In genomic region chr11:67500115-67500514, GRCm38 (mm10) we compare ENCODE assay signal across 22 mouse cellular contexts.
"Had no signal": no experiment of that assay in that cellular context is flagged by ENCODE, and none has a peak within 500 bp of the region (broad histone marks: within the 10 kb centered on the region; RNA-seq: fewer than 3 reads in every experiment).

No protein-coding gene starts in this region.

- H3K4me3 ChIP-seq: gastrocnemius, adult 2 months; heart, embryonic 10.5 days; heart, embryonic 12.5 days; hindbrain, embryonic 10.5 days; hindbrain, embryonic 12.5 days; intestine, embryonic 15.5 days; layer of hippocampus, adult 2 months; left cerebral cortex, adult 2 months; limb, embryonic 10.5 days; limb, embryonic 12.5 days had no signal

- DNase-seq: gastrocnemius, adult 2 months; gastrocnemius, postnatal 10 days; gastrocnemius, postnatal 25 days; heart, adult 18-20 months; heart, postnatal 10 days; heart, postnatal 4 days; kidney, adult 18-20 months; kidney, adult 8-10 months; kidney, postnatal 10 days; kidney, postnatal 25 days; kidney, postnatal 4 days; liver had no signal

- H3K36me3 ChIP-seq: heart, embryonic 10.5 days; heart, embryonic 12.5 days; hindbrain, embryonic 10.5 days; hindbrain, embryonic 12.5 days; intestine, embryonic 15.5 days; limb, embryonic 10.5 days; limb, embryonic 12.5 days had no signal

- H3K27ac ChIP-seq: gastrocnemius, adult 2 months; heart, embryonic 10.5 days; hindbrain, embryonic 10.5 days; hindbrain, embryonic 12.5 days; hindbrain, embryonic 14.5 days; intestine, embryonic 15.5 days; layer of hippocampus, adult 2 months; left cerebral cortex, adult 2 months; limb, embryonic 10.5 days; limb, embryonic 12.5 days had no signal
